Mouse (Mus musculus) forebrain, embryonic 14.5 days (tissue): ENCODE measurements at regions not wholly inside any gene's neighbourhood (a gene's known extent, or its start where the extent isn't known, plus 50 kb on each side); places are given as distances from the start of the nearest gene placed in this dataset.

Experiments
- ATAC-seq: fragments of 200-750 bp; cut with Nextera tagmentation; 2 replicates; pipeline ENCODE4 v1.8.0; 2017; ENCODE audit warnings: mild to moderate bottlenecking, moderate library complexity
- DNase-seq: peaks from one replicate; pipeline ENCODE4 v3.0.0-alpha.2; 2015; ENCODE audit warnings: low spot score
- H3K27ac ChIP-seq: fragments of 300-500 bp; sonication (generic); 2 replicates; pipeline ENCODE4 v1.5.1; 2014; ENCODE audit warnings: low read depth, mild to moderate bottlenecking, control low read depth, low read length, moderate library complexity
- H3K27me3 ChIP-seq: fragments of 300-500 bp; sonication (generic); replicated peaks from 2 replicates; pipeline ENCODE4 v1.6.1; 2014; ENCODE audit warnings: low read length, control low read depth, mixed read lengths; ENCODE audit not compliant: control insufficient read depth, insufficient read depth
- H3K36me3 ChIP-seq: fragments of 300-500 bp; sonication (generic); 2 replicates; pipeline ENCODE4 v1.6.1; 2014; ENCODE audit warnings: low read length, control low read depth; ENCODE audit not compliant: control insufficient read depth, insufficient read depth
- H3K4me1 ChIP-seq: fragments of 300-500 bp; sonication (generic); 2 replicates; pipeline ENCODE4 v1.6.1; 2014; ENCODE audit warnings: antibody characterized with exemption, low read length, control low read depth; ENCODE audit not compliant: control insufficient read depth, insufficient read depth
- H3K4me2 ChIP-seq: fragments of 300-500 bp; sonication (generic); 2 replicates; pipeline ENCODE4 v1.6.1; 2014; ENCODE audit warnings: mild to moderate bottlenecking, control low read depth, low read length
- H3K4me3 ChIP-seq: fragments of 300-500 bp; sonication (generic); 2 replicates; pipeline ENCODE4 v1.5.1; 2014; ENCODE audit warnings: low read depth, low read length, control low read depth
- H3K9ac ChIP-seq: fragments of 300-500 bp; sonication (generic); 2 replicates; pipeline ENCODE4 v1.6.1; 2014; ENCODE audit warnings: mild to moderate bottlenecking, low read length, control low read depth, moderate library complexity
- H3K9me3 ChIP-seq: fragments of 300-500 bp; sonication (generic); replicated peaks from 2 replicates; pipeline ENCODE4 v1.6.1; 2016; ENCODE audit warnings: low read length, control low read depth, mixed read lengths; ENCODE audit not compliant: control insufficient read depth
- WGBS: fragments of 180-500 bp; shearing (Covaris S2); extraction: QIAGEN DNeasy Blood & Tissue Kit; methylation state at CpG from one replicate; pipeline ENCODE4 v1.1.7; 2014; 5-methylcytosine and 5-hydroxymethylcytosine counted together

DNA sequence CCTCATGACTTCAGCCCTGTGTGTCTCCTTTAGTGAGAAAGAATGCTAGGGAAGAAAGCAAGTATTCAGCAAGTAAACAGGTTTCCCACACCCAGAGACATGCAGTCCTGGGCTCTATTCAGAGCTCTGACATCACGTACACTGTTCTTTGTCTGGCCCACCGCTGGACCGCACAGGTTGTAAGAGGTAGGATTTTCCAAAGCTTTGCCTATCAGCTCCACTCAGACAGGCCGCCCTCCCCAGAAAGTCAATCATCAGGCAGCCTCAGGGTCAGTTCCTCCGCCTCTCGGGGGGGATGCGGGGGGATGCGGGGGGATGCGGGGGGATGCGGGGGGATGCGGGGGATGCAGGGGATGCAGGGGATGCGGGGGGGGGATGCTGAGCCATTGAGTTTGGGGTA is 94.7 kb upstream of the Smarca2 start:
- peaks cover 22% of the 10 kb centered on the region for H3K4me1 ChIP-seq
- no peak overlapping the region for H3K4me3 ChIP-seq
- H3K27ac ChIP-seq, result no peak overlapping the region
- peak overlapping the region; percentile 5; the same call in 1 of the 2 replicates for H3K9ac ChIP-seq
- no peaks in the 10 kb centered on the region for H3K36me3 ChIP-seq
- no peaks in the 10 kb centered on the region; the same call in 1 of the 2 replicates for H3K9me3 ChIP-seq
- WGBS, result 55% methylated on average over 12 of the region's 12 CpGs
- no peaks in the 10 kb centered on the region for H3K27me3 ChIP-seq
- H3K4me2 ChIP-seq, result no peak overlapping the region; the same call in 1 of the 2 replicates
- ATAC-seq, result no peak
- peak; percentile 13 for DNase-seq

DNA sequence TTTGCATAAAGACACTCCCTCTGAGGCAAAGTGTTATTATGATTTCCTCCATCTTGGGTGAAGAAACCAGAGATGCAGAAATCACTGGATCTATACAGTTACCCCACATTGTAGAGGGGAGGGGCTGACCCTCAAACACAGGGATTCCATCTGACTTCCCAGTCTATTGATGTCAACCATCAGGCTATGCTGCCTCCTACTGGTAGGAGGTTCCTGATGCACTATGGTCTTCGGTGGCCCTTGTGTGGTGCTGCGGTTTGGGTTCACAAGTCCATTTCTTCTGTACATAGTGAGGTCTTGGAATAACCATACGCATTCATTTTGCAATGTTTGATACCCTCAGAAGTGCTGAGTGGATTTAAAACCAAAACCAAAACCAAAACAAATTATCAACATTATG is 94.0 kb upstream of the Smarca2 start:
- Histone ChIP-seq H3K27me3 (no peaks in the 10 kb centered on the region), H3K27ac (no peak overlapping the region), H3K9ac (no peak overlapping the region), H3K4me1 (peaks cover 22% of the 10 kb centered on the region), H3K36me3 (no peaks in the 10 kb centered on the region), H3K9me3 (no peaks in the 10 kb centered on the region), H3K4me2 (no peak overlapping the region), H3K4me3 (no peak overlapping the region)
- WGBS, result 90% methylated on average over 3 of the region's 3 CpGs
- no peak for ATAC-seq
- no peak for DNase-seq

DNA sequence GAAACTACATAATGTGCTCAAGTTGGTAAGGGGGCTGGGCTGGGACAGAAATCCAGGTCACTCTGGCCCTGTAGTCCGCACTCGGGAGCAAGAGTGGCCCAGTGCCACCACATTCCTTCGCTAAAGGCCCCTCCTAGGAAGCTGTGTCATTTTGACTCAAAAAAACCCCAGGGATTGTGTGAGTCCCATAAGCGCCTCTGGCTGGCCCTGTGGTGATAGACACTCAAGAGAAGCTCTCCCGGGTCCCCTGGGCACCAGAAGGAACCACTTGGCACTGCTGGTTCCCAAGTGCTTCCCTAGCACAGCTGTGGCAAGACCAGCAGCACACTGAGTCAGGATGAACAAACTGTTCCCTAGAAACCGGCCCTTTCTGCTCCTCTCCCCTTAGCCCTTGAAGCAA is 93.1 kb upstream of the Smarca2 start:
- ATAC-seq, result no peak
- WGBS, result 60% methylated on average over 6 of the region's 6 CpGs
- peak; percentile 20 for DNase-seq

DNA sequence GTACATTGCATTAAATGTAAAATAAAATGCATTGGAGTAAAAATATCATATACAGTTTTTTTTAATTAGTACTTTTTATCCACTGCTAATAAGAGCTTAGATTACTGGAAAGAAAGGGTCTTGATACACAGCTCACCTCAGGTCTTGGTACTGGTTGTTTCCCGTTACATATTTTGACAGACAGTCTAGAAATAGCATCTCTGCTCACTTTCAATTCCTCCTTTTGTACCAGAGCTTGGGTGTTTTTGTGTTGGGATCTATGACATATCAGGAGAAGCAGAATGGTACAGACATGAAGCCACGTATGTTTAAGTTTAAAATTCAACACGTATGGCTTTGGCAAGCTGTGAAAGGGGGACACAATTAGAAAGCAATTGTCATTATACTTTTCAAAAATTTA is 80.3 kb upstream of the Smarca2 start:
- H3K27ac ChIP-seq, result no peak overlapping the region
- no peaks in the 10 kb centered on the region for H3K9me3 ChIP-seq
- no peaks in the 10 kb centered on the region for H3K36me3 ChIP-seq
- 88% methylated on average over 3 of the region's 3 CpGs for WGBS
- no peaks in the 10 kb centered on the region for H3K27me3 ChIP-seq
- no peak overlapping the region for H3K4me2 ChIP-seq
- ATAC-seq (no peak), DNase-seq (no peak)
- no peak overlapping the region for H3K4me3 ChIP-seq
- no peak overlapping the region for H3K9ac ChIP-seq
- peaks cover 2% of the 10 kb centered on the region; the same call in 1 of the 2 replicates for H3K4me1 ChIP-seq

More for the DNA sequence above, 93.1 kb upstream of the Smarca2 start:
- no peak overlapping the region for H3K9ac ChIP-seq
- H3K4me1 ChIP-seq, result peaks cover 22% of the 10 kb centered on the region
- no peak overlapping the region for H3K4me3 ChIP-seq
- H3K9me3 ChIP-seq, result no peaks in the 10 kb centered on the region
- no peaks in the 10 kb centered on the region for H3K27me3 ChIP-seq
- H3K36me3 ChIP-seq, result no peaks in the 10 kb centered on the region
- no peak overlapping the region for H3K4me2 ChIP-seq
- H3K27ac ChIP-seq, result no peak overlapping the region

DNA sequence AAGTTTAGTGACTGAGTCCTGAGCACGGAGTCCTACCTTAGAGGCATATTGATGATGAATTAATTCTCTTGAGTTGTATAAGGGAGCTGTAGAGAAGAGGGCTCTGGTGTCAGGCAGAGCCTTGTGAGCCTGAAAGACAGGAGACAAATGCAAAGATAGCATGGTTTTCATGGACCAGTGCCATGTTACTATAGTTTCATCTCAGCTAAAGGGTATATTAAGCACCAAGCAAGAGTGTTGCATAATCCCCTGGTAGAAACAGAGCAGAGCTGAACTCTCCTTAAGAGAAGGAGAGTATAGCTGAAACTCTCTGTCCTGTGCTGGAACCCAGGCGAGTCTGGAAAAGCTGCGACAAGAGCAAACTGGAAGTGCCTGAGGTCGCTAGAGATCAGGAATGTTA is 73.5 kb upstream of the Smarca2 start:
- DNase-seq (no peak), ATAC-seq (no peak)
- Histone ChIP-seq H3K27me3 (no peaks in the 10 kb centered on the region), H3K9ac (no peak overlapping the region), H3K27ac (no peak overlapping the region), H3K4me1 (0 out of 2 replicates have a peak, but pooled peaks cover 2% of the 10 kb centered on the region), H3K36me3 (no peaks in the 10 kb centered on the region), H3K4me2 (no peak overlapping the region), H3K4me3 (no peak overlapping the region), H3K9me3 (no peaks in the 10 kb centered on the region)
- 87% methylated on average over 4 of the region's 4 CpGs for WGBS

DNA sequence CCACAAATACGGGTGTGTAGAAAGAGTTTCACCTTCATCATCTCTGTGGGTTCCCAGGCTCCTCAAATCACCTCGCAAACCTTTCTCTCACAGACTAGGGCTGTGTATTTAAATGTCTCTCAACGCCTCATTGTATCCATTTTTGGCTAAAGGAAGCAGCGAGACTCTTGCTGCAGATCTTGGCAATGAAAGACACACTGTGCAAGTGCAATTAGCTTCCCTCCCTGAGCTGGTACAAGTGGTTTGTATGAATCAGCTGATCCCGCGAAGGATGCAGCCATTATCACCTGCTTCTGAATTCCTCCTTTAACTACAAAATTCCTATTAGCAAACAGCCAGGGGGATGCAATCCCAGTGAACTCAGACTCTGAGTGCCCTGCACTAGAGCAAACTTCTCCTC is 72.3 kb upstream of the Smarca2 start:
- Histone ChIP-seq H3K4me3 (no peak overlapping the region), H3K36me3 (no peaks in the 10 kb centered on the region), H3K4me1 (0 out of 2 replicates have a peak, but pooled peaks cover 2% of the 10 kb centered on the region), H3K4me2 (no peak overlapping the region), H3K9ac (no peak overlapping the region), H3K27me3 (no peaks in the 10 kb centered on the region), H3K27ac (no peak overlapping the region), H3K9me3 (no peaks in the 10 kb centered on the region)
- WGBS, result 33% methylated on average over 6 of the region's 6 CpGs
- DNase-seq (peak; percentile 67), ATAC-seq (peak; percentile 58; the same call in 1 of the 2 replicates)

DNA sequence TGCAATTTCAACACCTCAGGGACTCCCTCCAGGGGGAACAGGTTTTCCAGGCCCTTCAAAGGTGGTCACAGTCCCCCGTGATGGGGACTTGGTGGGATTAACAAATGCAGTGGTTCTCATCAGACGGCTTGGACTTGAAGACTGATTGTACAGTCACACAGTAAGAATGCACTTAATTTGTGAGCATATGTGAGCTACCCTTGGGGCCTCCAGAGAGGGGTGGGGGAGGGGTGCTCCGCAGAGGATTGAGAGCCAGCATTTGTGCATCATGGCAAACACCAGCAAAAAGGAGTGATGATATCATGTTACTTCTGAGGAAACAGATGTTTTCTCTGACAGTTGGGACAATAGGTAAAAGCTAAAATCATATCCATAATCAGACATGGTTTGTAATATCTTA is 59.2 kb upstream of the Smarca2 start:
- H3K27ac ChIP-seq, result no peak overlapping the region
- 35% methylated on average over 3 of the region's 3 CpGs for WGBS
- H3K9ac ChIP-seq, result no peak overlapping the region
- DNase-seq (peak; percentile 35), ATAC-seq (peak; percentile 42; the same call in 1 of the 2 replicates)
- no peaks in the 10 kb centered on the region for H3K36me3 ChIP-seq
- no peak overlapping the region for H3K4me3 ChIP-seq
- H3K4me2 ChIP-seq, result no peak overlapping the region
- H3K27me3 ChIP-seq, result no peaks in the 10 kb centered on the region
- H3K4me1 ChIP-seq, result no peaks in the 10 kb centered on the region
- H3K9me3 ChIP-seq, result peaks cover 3% of the 10 kb centered on the region; the same call in 1 of the 2 replicates

DNA sequence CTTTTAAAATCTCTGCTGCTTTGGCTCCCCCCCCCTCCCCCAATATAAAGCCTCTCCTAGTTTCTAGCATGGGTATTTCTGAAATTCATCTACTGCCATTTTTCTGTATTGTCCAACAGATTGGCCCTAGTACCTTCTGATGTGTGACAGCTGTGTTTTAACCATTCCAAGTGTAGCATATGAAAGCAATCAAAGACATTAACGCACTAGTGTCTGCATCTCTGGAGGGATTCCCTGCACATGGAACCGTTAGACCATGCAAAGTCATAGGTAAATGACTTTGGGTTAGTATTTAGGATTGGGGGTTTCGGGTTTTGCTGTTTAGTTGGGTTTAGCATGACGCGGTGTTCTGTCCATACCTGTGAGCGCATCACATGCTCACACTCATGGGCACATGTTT is 57.3 kb upstream of the Smarca2 start:
- no peaks in the 10 kb centered on the region for H3K27me3 ChIP-seq
- no peak overlapping the region for H3K9ac ChIP-seq
- no peaks in the 10 kb centered on the region for H3K4me1 ChIP-seq
- no peak overlapping the region for H3K27ac ChIP-seq
- ATAC-seq (no peak), DNase-seq (no peak)
- H3K9me3 ChIP-seq, result no peaks in the 10 kb centered on the region
- no peaks in the 10 kb centered on the region for H3K36me3 ChIP-seq
- H3K4me3 ChIP-seq, result no peak overlapping the region
- no peak overlapping the region for H3K4me2 ChIP-seq
- 92% methylated on average over 6 of the region's 6 CpGs for WGBS

DNA sequence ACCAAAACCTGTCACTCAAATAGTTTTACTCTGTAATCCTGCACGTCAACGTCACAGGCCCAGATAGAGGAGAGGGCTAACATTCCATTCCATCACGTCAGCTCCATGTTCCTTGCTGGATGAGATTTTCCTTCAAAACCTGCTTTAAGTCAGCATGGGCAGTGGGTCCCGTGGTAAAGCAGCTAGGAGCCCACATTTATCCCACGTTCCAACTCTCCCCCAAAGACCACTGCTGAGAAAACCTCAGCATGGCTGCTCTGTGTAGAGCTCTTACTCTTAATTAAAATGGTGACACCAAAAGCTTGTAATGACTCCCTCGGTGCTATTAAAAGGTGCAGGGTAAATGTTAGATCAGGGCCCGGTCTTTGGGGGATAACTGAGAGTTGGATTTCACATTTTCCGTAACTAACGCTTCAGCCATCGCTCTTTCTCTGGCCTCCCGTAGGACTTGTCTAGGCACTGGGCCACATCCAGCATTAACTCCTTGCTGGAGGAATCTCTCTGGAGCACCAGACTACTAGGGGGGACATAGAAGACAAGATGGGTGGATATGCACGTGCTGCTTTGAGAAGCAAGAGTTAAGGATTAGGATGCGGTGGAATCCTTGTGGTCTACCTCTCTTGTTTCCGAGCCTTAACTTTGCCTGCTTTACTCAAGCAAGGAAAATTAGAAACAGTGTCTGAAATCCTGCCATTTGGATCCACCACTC is 56.1 kb upstream of the Smarca2 start:
- ATAC-seq (no peak), DNase-seq (no peak)
- WGBS, result 83% methylated on average over 14 of the region's 14 CpGs
- no peaks in the 10 kb centered on the region for H3K4me1 ChIP-seq
- no peaks in the 10 kb centered on the region for H3K9me3 ChIP-seq
- no peaks in the 10 kb centered on the region for H3K36me3 ChIP-seq
- no peak overlapping the region for H3K4me2 ChIP-seq
- no peak overlapping the region for H3K9ac ChIP-seq
- H3K27me3 ChIP-seq, result no peaks in the 10 kb centered on the region
- H3K4me3 ChIP-seq, result no peak overlapping the region
- H3K27ac ChIP-seq, result no peak overlapping the region
